Mouse (Mus musculus): ENCODE measurements around the gene Ric1. TPM values are rescaled to one million over a fixed set of nuclear protein-coding genes. Genes with fewer than 3 reads are reported as not detected.

Gene Ric1
- polyA plus RNA-seq, 1 experiment: 4.3 TPM

GRCm38 (mm10) chr19:29489785-29490284, 32.2 kb upstream of the Ric1 start:
- Histone ChIP-seq H3K36me3 (ENCODE audit: control insufficient read depth, insufficient read depth) (no peaks in the 10 kb centered on the region), H3K4me3 (ENCODE audit: insufficient read depth, poor library complexity, severe bottlenecking) (no peak overlapping the region), H3ac (ENCODE audit: control insufficient read depth, insufficient read length, low read depth) (no peak overlapping the region), H3K79me2 (ENCODE audit: control insufficient read depth, insufficient read depth) (no peaks in the 10 kb centered on the region), H3K27me3 (ENCODE audit: control insufficient read depth, insufficient read depth, insufficient read length) (peaks cover 43% of the 10 kb centered on the region), H3K79me3 (ENCODE audit: low read depth) (no peaks in the 10 kb centered on the region)
- no peak for TF ChIP-seq FOSL1 (IDR thresholded peaks at IDR 0.05; ENCODE audit: insufficient read depth, low read length, poor library complexity, severe bottlenecking)
- no peak for TF ChIP-seq MYOD1 (IDR thresholded peaks at IDR 0.05; ENCODE audit: control insufficient read depth, insufficient read length, low read depth)
- TF ChIP-seq MYOG (IDR thresholded peaks at IDR 0.05; ENCODE audit: control insufficient read depth, extremely low read depth, insufficient read length): no peak
- TF ChIP-seq USF1 (IDR thresholded peaks at IDR 0.05; ENCODE audit: low read depth): no peak
- TF ChIP-seq CEBPB (IDR thresholded peaks at IDR 0.05; ENCODE audit: low read depth): no peak

- no peaks in the 10 kb centered on the region for H3K36me3 ChIP-seq (ENCODE audit: control insufficient read depth, insufficient read depth)
- peaks cover 51% of the 10 kb centered on the region for H3K27me3 ChIP-seq (ENCODE audit: control insufficient read depth, insufficient read depth, insufficient read length)
- H3K79me3 ChIP-seq (ENCODE audit: low read depth): no peaks in the 10 kb centered on the region
- no peaks in the 10 kb centered on the region for H3K79me2 ChIP-seq (ENCODE audit: control insufficient read depth, insufficient read depth)
- TF ChIP-seq MAX (IDR thresholded peaks at IDR 0.05) (no peak), CTCF (IDR thresholded peaks at IDR 0.05; ENCODE audit: control insufficient read depth, insufficient read depth, insufficient read length) (no peak), USF1 (IDR thresholded peaks at IDR 0.05; ENCODE audit: low read depth) (no peak), MYOD1 (IDR thresholded peaks at IDR 0.05; ENCODE audit: control insufficient read depth, insufficient read length, low read depth) (no peak), FOSL1 (IDR thresholded peaks at IDR 0.05; ENCODE audit: insufficient read depth, low read length, poor library complexity, severe bottlenecking) (no peak), CEBPB (IDR thresholded peaks at IDR 0.05; ENCODE audit: low read depth) (no peak), MYOG (IDR thresholded peaks at IDR 0.05; ENCODE audit: control insufficient read depth, extremely low read depth, insufficient read length) (no peak)
- H3K4me3 ChIP-seq (ENCODE audit: insufficient read depth, poor library complexity, severe bottlenecking): no peak overlapping the region
- no peak overlapping the region for H3ac ChIP-seq (ENCODE audit: control insufficient read depth, insufficient read length, low read depth)
These were observed 30.6 kb upstream of the Ric1 start for GRCm38 (mm10) chr19:29491467-29491866.

GRCm38 (mm10) chr19:29494454-29494853, 27.6 kb upstream of the Ric1 start:
- H3K79me2 ChIP-seq (ENCODE audit: control insufficient read depth, insufficient read depth): no peaks in the 10 kb centered on the region
- no peak overlapping the region for H3K4me3 ChIP-seq (ENCODE audit: insufficient read depth, poor library complexity, severe bottlenecking)
- H3ac ChIP-seq (ENCODE audit: control insufficient read depth, insufficient read length, low read depth): no peak overlapping the region
- no peak for TF ChIP-seq MYOG (IDR thresholded peaks at IDR 0.05; ENCODE audit: control insufficient read depth, extremely low read depth, insufficient read length)
- no peak for TF ChIP-seq FOSL1 (IDR thresholded peaks at IDR 0.05; ENCODE audit: insufficient read depth, low read length, poor library complexity, severe bottlenecking)
- TF ChIP-seq MYOD1 (IDR thresholded peaks at IDR 0.05; ENCODE audit: control insufficient read depth, insufficient read length, low read depth): no peak
- no peak for TF ChIP-seq CEBPB (IDR thresholded peaks at IDR 0.05; ENCODE audit: low read depth)
- no peak for TF ChIP-seq MAX (IDR thresholded peaks at IDR 0.05)
- TF ChIP-seq USF1 (IDR thresholded peaks at IDR 0.05; ENCODE audit: low read depth): no peak
- TF ChIP-seq CTCF (IDR thresholded peaks at IDR 0.05; ENCODE audit: control insufficient read depth, insufficient read depth, insufficient read length): no peak
- H3K27me3 ChIP-seq (ENCODE audit: control insufficient read depth, insufficient read depth, insufficient read length): peaks cover 33% of the 10 kb centered on the region
- H3K79me3 ChIP-seq (ENCODE audit: low read depth): no peaks in the 10 kb centered on the region
- H3K36me3 ChIP-seq (ENCODE audit: control insufficient read depth, insufficient read depth): no peaks in the 10 kb centered on the region

GRCm38 (mm10) chr19:29496001-29496597, 26.0 kb upstream of the Ric1 start:
- no peak overlapping the region for H3K4me3 ChIP-seq (ENCODE audit: insufficient read depth, poor library complexity, severe bottlenecking)
- H3K79me3 ChIP-seq (ENCODE audit: low read depth): no peaks in the 10 kb centered on the region
- H3K36me3 ChIP-seq (ENCODE audit: control insufficient read depth, insufficient read depth): no peaks in the 10 kb centered on the region
- H3ac ChIP-seq (ENCODE audit: control insufficient read depth, insufficient read length, low read depth): no peak overlapping the region
- H3K27me3 ChIP-seq (ENCODE audit: control insufficient read depth, insufficient read depth, insufficient read length): peaks cover 23% of the 10 kb centered on the region
- TF ChIP-seq MYOG (IDR thresholded peaks at IDR 0.05; ENCODE audit: control insufficient read depth, extremely low read depth, insufficient read length) (no peak), FOSL1 (IDR thresholded peaks at IDR 0.05; ENCODE audit: insufficient read depth, low read length, poor library complexity, severe bottlenecking) (no peak), USF1 (IDR thresholded peaks at IDR 0.05; ENCODE audit: low read depth) (no peak), CEBPB (IDR thresholded peaks at IDR 0.05; ENCODE audit: low read depth) (no peak), CTCF (IDR thresholded peaks at IDR 0.05; ENCODE audit: control insufficient read depth, insufficient read depth, insufficient read length) (no peak), MAX (IDR thresholded peaks at IDR 0.05) (no peak), MYOD1 (IDR thresholded peaks at IDR 0.05; ENCODE audit: control insufficient read depth, insufficient read length, low read depth) (no peak)
- H3K79me2 ChIP-seq (ENCODE audit: control insufficient read depth, insufficient read depth): no peaks in the 10 kb centered on the region

GRCm38 (mm10) chr19:29496786-29497557, 25.1 kb upstream of the Ric1 start:
- H3K27me3 ChIP-seq (ENCODE audit: control insufficient read depth, insufficient read depth, insufficient read length): peaks cover 20% of the 10 kb centered on the region
- TF ChIP-seq MYOD1 (IDR thresholded peaks at IDR 0.05; ENCODE audit: control insufficient read depth, insufficient read length, low read depth) (no peak), MAX (IDR thresholded peaks at IDR 0.05) (no peak), FOSL1 (IDR thresholded peaks at IDR 0.05; ENCODE audit: insufficient read depth, low read length, poor library complexity, severe bottlenecking) (no peak), CTCF (IDR thresholded peaks at IDR 0.05; ENCODE audit: control insufficient read depth, insufficient read depth, insufficient read length) (no peak), CEBPB (IDR thresholded peaks at IDR 0.05; ENCODE audit: low read depth) (no peak), USF1 (IDR thresholded peaks at IDR 0.05; ENCODE audit: low read depth) (no peak), MYOG (IDR thresholded peaks at IDR 0.05; ENCODE audit: control insufficient read depth, extremely low read depth, insufficient read length) (no peak)

More at GRCm38 (mm10) chr19:29496786-29497557, 25.1 kb upstream of the Ric1 start:
- no peaks in the 10 kb centered on the region for H3K79me2 ChIP-seq (ENCODE audit: control insufficient read depth, insufficient read depth)
- no peaks in the 10 kb centered on the region for H3K79me3 ChIP-seq (ENCODE audit: low read depth)
- H3K36me3 ChIP-seq (ENCODE audit: control insufficient read depth, insufficient read depth): no peaks in the 10 kb centered on the region
- H3K4me3 ChIP-seq (ENCODE audit: insufficient read depth, poor library complexity, severe bottlenecking): no peak overlapping the region
- no peak overlapping the region for H3ac ChIP-seq (ENCODE audit: control insufficient read depth, insufficient read length, low read depth)
